Mouse (Mus musculus) layer of hippocampus, adult 9-11 months (tissue): ENCODE results near the gene Spata6.

Experiments
- DNase-seq: peaks from one replicate; pipeline ENCODE4 v3.0.0; 2022

Spata6 gene

DNA sequence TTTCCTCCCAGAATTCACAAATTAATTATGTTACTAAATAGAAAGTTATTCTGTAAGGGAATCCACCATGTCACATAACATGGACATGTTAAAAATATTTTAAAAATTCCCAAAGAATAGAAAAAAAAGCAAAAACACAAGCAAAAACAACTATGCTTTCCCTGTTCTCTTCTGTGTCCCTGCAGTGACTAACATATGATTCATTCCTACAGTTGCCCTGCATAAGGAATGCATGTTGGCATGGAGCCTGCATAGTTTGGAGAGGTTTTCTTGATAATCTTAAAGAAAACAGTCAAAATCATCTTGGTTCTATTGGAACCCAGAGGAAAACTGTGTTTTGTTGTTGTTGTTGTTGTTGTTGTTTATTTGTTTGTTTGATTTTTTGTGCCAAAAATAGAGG is 132.8 kb downstream of the Spata6 start:
- DNase-seq, result no peak

DNA sequence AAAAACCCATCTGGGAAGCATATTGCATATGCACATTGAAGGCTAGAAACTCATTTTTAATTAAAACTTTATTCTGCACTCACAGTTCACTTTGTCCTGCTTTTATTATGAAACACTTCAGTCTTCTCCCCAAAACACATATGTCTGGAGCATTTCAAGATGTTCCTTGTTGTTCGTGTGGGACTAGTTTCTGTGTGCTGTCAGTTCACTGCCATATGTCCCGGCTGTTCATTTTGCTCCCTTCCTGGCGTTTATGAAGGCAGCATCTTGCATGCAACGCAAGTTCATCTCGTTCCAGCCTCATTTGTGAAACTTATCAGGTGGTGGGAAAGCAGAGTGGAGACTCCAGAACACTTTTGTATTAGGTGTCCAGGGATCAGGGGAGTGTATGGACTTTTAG is 146.9 kb downstream of the Spata6 start:
- peak; percentile 73 for DNase-seq

DNA sequence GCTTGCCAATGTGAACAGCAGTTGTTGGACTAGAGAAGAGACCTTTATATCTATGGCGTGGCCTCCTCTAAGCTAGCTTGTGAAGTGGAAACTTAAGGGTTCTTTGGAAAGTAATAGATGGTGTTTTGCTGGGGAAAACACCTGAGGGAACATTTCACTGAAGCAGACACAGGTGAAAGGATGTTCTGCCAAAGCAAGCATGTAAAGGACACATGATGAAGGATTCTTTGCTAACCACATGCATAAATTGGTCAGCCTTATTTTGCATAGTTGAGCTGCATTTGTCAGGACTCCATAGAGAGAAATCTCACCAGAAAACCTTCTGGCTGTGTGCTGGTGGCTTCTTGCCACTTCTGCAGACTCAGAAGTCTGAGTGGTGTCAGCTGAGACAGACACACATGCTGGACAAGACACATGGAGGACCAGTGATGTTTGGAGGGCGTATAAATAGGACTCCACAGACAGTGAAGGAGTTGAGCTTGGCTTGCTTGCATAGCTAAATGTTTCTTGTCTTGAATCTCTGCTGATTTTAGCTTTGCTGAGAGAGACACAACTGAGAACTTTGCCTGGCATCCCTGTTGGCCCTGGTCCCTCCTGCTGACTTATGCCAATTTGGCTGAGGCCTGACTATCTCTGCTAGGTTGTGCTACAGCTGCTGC is 148.1 kb downstream of the Spata6 start:
- no peak for DNase-seq
